Mouse (Mus musculus) effector memory CD4-positive, alpha-beta T cell, adult 5 months (primary cell): ENCODE results near the gene Ankrd26. TPM values are rescaled to one million over a fixed set of nuclear protein-coding genes. Genes with fewer than 3 reads are reported as not detected.

ENCODE experiments used
- polyA plus RNA-seq: library from polyadenylated mRNA; unstranded; fragments of 100-300 nt; shearing (Covaris generic); gene quantifications from one replicate; pipeline ENCODE4 v1.2.1, GENCODE M21; 2017

Gene Ankrd26
- polyA plus RNA-seq: 13.5 TPM

GRCm38 (mm10) chr6:118561745-118562609 lies at the start of gene Ankrd26:
Gene Ankrd26 (minus strand): TSS chr6:118562226.

GRCm38 (mm10) chr6:118478957-118479708 lies 82.9 kb downstream of the Ankrd26 start, which contains the start of gene Zfp9:
Gene Zfp9 (minus strand): TSS chr6:118479320.

GRCm38 (mm10) chr6:118455042-118455631 lies 106.9 kb downstream of the Ankrd26 start, which contains the start of gene Zfp248:
Gene Zfp248 (minus strand): TSS chr6:118455528.

Other genes starting within 250 kb of the Ankrd26 start
- 42.1 TPM for gene Bms1, start 142.8 kb downstream of the Ankrd26 start, polyA plus RNA-seq
- gene Zfp248, start 106.7 kb downstream of the Ankrd26 start, polyA plus RNA-seq: 2.2 TPM
- gene Zfp9, start 82.9 kb downstream of the Ankrd26 start, polyA plus RNA-seq: not detected